Mouse (Mus musculus) heart, postnatal 0 days (tissue): ENCODE measurements at regions not wholly inside any gene's neighbourhood (a gene's known extent, or its start where the extent isn't known, plus 50 kb on each side); places are given as distances from the start of the nearest gene placed in this dataset.

Experiments
- CTCF ChIP-seq: IDR thresholded peaks from 2 replicates; pipeline ENCODE4 v1.5.1; 2016; ENCODE audit warnings: antibody characterized with exemption, control low read depth, low read depth
- EP300 ChIP-seq: IDR thresholded peaks from 2 replicates; pipeline ENCODE4 v1.6.1; 2016; ENCODE audit warnings: antibody characterized with exemption, low read depth

DNA sequence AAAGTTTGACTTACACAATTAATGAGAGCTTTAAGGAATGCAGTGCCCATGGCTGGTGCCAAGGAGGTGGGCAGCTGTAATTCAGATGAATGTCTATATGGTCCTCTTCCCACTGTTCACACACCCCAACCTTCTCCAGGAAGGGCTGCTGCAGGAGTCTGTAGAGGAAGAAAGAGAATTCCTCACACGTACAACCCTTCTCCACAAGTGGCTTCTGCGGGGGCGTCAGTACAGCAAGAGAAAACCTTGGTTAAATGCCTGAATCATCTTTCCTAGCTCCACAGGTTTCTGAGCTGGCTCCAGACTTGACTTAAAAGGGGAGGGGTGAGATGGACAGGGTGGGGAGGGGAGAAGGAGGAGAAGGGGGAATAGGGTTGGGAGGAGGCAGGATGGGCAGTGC, 306.3 kb downstream of the Tbc1d1 start:
- TF ChIP-seq EP300, result no peak
- TF ChIP-seq CTCF, result no peak
